Mouse (Mus musculus) limb, embryonic 14.5 days (tissue): Measurements from ENCODE around the gene Tmco4. TPM values are rescaled to one million over a fixed set of nuclear protein-coding genes. Genes with fewer than 3 reads are reported as not detected.

Experiments used
- ATAC-seq: fragments of 200-750 bp; cut with Nextera tagmentation; 2 replicates; pipeline ENCODE4 v1.8.0; 2017; ENCODE audit warnings: low read depth, moderate number of reproducible peaks, moderate TSS enrichment; ENCODE audit not compliant: low FRiP score
- DNase-seq: peaks from one replicate; pipeline ENCODE4 v3.0.0-alpha.2; 2015; ENCODE audit warnings: low spot score
- H3K27ac ChIP-seq: fragments of 300-500 bp; sonication (generic); replicated peaks from 2 replicates; pipeline ENCODE4 v1.5.1; 2014; ENCODE audit warnings: low read depth, mild to moderate bottlenecking, low read length, moderate library complexity, mixed read lengths
- H3K27me3 ChIP-seq: fragments of 300-500 bp; sonication (generic); 2 replicates; pipeline ENCODE4 v1.6.1; 2014; ENCODE audit warnings: low read length, mixed read lengths; ENCODE audit not compliant: control insufficient read depth, insufficient read depth
- H3K36me3 ChIP-seq: fragments of 300-500 bp; sonication (generic); 2 replicates; pipeline ENCODE4 v1.6.1; 2014; ENCODE audit warnings: mild to moderate bottlenecking, low read length, moderate library complexity, mixed read lengths; ENCODE audit not compliant: control insufficient read depth, insufficient read depth
- H3K4me1 ChIP-seq: fragments of 300-500 bp; sonication (generic); 2 replicates; pipeline ENCODE4 v1.6.1; 2014; ENCODE audit warnings: antibody characterized with exemption, low read length, mixed read lengths; ENCODE audit not compliant: control insufficient read depth, insufficient read depth
- H3K4me2 ChIP-seq: fragments of 300-500 bp; sonication (generic); replicated peaks from 2 replicates; pipeline ENCODE4 v1.6.1; 2014; ENCODE audit warnings: low read depth, mild to moderate bottlenecking, low read length, moderate library complexity; ENCODE audit not compliant: severe bottlenecking
- H3K4me3 ChIP-seq: fragments of 300-500 bp; sonication (generic); replicated peaks from 2 replicates; pipeline ENCODE4 v1.5.1; 2014; ENCODE audit warnings: low read length
- H3K9ac ChIP-seq: fragments of 300-500 bp; sonication (generic); 2 replicates; pipeline ENCODE4 v1.6.1; 2014; ENCODE audit warnings: mild to moderate bottlenecking, low read depth, low read length, moderate library complexity; ENCODE audit not compliant: severe bottlenecking
- H3K9me3 ChIP-seq: fragments of 300-500 bp; sonication (generic); 2 replicates; pipeline ENCODE4 v1.6.1; 2016; ENCODE audit warnings: low read length; ENCODE audit not compliant: control insufficient read depth
- POLR2A ChIP-seq: fragments of 200-500 bp; IDR thresholded peaks from 2 replicates; pipeline ENCODE4 v1.8.0; 2012; ENCODE audit warnings: inconsistent platforms, mild to moderate bottlenecking, moderate library complexity, borderline replicate concordance; ENCODE audit not compliant: insufficient read depth, insufficient read length; ENCODE audit errors: extremely low read depth
- WGBS: fragments of 180-500 bp; shearing (Covaris S2); extraction: QIAGEN DNeasy Blood & Tissue Kit; methylation state at CpG from one replicate; pipeline ENCODE4 v1.1.7; 2014; 5-methylcytosine and 5-hydroxymethylcytosine counted together
- polyA plus RNA-seq, 2 experiments: library from polyadenylated mRNA; depleted of rRNA in 1 of 2; stranded (reverse) in 1 of 2; unstranded in 1 of 2; fragments of >200 nt; fragmentation: Nextera tagmentation in 1 of 2; extraction: Ambion mirVana in 1 of 2; gene quantifications; 2 replicates each; pipeline versions ENCODE4 v1.2.1 to v1.2.3; 2012 to 2014

Gene Tmco4
- polyA plus RNA-seq, 2 experiments, result 4.2 to 4.7 TPM

DNA sequence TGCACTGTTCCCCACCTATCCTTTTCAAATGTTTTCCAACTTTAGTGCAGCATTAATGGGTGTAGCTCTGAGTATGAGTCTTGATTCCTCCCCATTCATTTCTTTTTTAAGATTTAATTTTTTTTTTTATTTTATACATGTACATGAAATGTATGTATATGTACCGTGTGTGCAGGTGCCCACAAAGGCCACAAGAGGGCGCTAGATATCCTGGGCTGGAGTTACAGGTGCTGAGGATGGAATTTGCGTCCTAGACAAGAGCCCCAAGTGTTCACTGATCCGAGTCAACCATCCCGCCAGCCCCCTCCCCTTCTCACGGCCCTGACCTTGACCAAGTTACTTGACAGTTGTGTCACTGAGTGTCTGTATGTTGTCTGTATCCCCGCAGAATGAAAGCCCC lies 12.1 kb downstream of the Tmco4 start:
- Histone ChIP-seq H3K9ac (no peak overlapping the region), H3K4me3 (no peak overlapping the region), H3K4me2 (no peak overlapping the region), H3K9me3 (no peaks in the 10 kb centered on the region), H3K27me3 (no peaks in the 10 kb centered on the region), H3K4me1 (no peaks in the 10 kb centered on the region), H3K36me3 (no peaks in the 10 kb centered on the region), H3K27ac (no peak overlapping the region)
- no peak for ATAC-seq
- DNase-seq, result no peak
- no peak for TF ChIP-seq POLR2A
- 71% methylated on average over 7 of the region's 7 CpGs for WGBS

DNA sequence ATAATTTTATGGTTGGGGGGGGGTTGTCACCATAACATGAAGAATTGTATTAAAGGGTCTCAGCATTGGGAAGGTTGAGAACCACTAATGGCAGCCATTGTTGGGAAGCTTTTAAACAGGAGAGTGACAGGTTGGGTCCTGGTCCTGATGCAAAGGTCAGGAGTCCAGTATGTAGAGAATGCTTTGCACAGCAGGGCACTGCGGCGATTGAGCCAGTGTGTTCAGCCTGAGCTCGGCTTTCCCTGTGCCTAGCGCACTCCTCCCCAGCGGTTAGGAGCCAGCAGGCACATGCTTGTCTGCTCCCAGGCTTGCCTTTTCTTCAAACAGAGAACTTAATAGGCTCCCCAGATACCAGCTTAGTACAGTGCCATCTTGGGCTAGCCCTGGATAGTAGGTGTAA lies 13.6 kb downstream of the Tmco4 start:
- Histone ChIP-seq H3K9me3 (no peaks in the 10 kb centered on the region), H3K27ac (no peak overlapping the region), H3K4me2 (no peak overlapping the region), H3K36me3 (no peaks in the 10 kb centered on the region), H3K27me3 (no peaks in the 10 kb centered on the region), H3K4me3 (no peak overlapping the region), H3K9ac (no peak overlapping the region), H3K4me1 (no peaks in the 10 kb centered on the region)
- DNase-seq (no peak), ATAC-seq (no peak)
- no peak for TF ChIP-seq POLR2A
- 61% methylated on average over 5 of the region's 5 CpGs for WGBS

DNA sequence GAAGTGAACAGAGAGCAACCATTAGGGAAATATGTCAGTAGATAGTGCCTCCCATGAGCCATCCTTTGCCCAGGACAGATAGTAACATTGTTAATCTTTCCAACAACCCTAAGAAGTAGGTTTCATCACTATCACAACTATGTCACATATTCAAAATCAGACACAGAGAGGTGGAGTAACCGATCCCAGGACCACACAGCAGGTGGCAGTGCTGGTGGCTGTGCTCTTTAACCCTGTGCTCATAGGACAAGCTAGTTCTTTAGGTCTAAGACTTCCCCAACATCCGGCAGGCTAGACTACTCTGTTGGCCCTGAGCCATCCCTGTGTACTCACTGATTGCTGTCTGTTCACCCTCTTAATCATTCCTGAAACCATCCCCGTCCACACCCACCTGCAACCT lies 21.7 kb downstream of the Tmco4 start:
- Histone ChIP-seq H3K4me1 (no peaks in the 10 kb centered on the region), H3K4me2 (no peak overlapping the region), H3K9me3 (no peaks in the 10 kb centered on the region), H3K4me3 (no peak overlapping the region), H3K36me3 (no peaks in the 10 kb centered on the region), H3K27ac (no peak overlapping the region), H3K9ac (no peak overlapping the region), H3K27me3 (no peaks in the 10 kb centered on the region)
- no peak for TF ChIP-seq POLR2A
- WGBS, result 73% methylated on average over 3 of the region's 3 CpGs
- DNase-seq (no peak), ATAC-seq (no peak)

DNA sequence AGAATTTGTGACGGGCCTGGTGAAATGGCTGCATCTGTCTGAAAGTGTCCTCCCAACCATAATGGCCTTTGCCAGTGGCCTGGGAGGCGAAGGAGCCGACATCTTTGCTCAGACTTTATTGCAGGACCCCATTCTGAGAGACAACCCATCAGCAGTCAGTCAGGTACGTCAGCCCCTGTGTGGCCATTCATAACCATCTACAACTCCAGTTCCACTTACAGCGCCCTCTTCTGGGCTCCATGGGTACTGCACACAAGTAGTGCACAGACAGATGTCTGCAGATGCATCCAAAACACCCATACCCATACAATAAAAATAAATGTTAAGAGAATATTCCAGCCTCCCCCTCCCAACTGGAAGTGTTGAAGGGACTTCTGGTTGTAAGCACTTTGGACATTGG lies 23.7 kb downstream of the Tmco4 start:
- DNase-seq (no peak), ATAC-seq (no peak)
- WGBS, result 79% methylated on average over 5 of the region's 5 CpGs
- Histone ChIP-seq H3K4me3 (no peak overlapping the region), H3K27me3 (no peaks in the 10 kb centered on the region), H3K9me3 (no peaks in the 10 kb centered on the region), H3K4me1 (no peaks in the 10 kb centered on the region), H3K27ac (no peak overlapping the region), H3K4me2 (no peak overlapping the region), H3K36me3 (no peaks in the 10 kb centered on the region), H3K9ac (no peak overlapping the region)
- TF ChIP-seq POLR2A, result no peak

DNA sequence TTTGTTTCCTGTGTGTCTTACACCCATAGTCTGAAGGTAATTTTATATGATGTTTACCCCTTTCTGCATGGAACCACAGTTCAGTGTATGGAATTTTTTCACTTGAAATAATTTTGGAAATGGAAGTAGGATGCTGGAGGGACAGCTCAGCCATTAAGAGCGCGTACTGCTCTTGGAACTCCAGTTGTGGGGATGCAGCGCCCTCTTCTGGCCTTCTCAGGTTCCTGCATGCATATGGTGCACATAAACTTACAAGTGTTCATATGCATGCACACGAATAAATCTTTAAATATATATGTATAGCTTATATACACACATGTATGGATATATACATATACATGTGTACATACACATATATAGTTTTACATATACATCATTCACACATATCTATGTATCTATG lies 24.4 kb downstream of the Tmco4 start:
- no peak for DNase-seq
- H3K4me2 ChIP-seq, result no peak overlapping the region
- H3K4me1 ChIP-seq, result no peaks in the 10 kb centered on the region
- no peak for ATAC-seq
- H3K27ac ChIP-seq, result no peak overlapping the region
- H3K9me3 ChIP-seq, result no peaks in the 10 kb centered on the region
- no peaks in the 10 kb centered on the region for H3K36me3 ChIP-seq
- no peaks in the 10 kb centered on the region for H3K27me3 ChIP-seq
- WGBS, result 79% methylated on average over 4 of the region's 4 CpGs
- no peak for TF ChIP-seq POLR2A
- H3K4me3 ChIP-seq, result no peak overlapping the region
- H3K9ac ChIP-seq, result no peak overlapping the region

DNA sequence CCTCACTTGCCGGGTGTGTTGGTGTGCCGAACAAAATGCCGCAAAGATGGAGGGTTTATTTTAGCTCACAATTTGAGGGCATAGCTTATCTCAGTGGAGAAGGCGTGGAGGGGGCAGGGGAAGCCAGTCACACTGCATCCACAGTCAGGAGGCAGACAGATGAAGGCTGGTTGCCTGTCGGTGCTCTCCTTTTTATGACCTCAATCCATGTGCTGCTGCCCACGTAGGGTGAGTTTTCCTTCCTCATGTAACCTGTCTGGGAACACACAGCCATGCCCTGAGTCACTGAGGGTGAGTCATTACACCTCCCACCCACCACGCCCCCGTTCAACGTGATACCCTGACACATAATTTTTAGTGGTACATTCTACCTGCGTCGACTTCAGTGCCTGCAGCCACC lies 25.9 kb downstream of the Tmco4 start:
- Histone ChIP-seq H3K27ac (no peak overlapping the region), H3K4me2 (no peak overlapping the region), H3K9ac (no peak overlapping the region), H3K9me3 (no peaks in the 10 kb centered on the region), H3K4me3 (no peak overlapping the region), H3K36me3 (no peaks in the 10 kb centered on the region), H3K27me3 (no peaks in the 10 kb centered on the region), H3K4me1 (no peaks in the 10 kb centered on the region)
- DNase-seq (no peak), ATAC-seq (no peak)
- 76% methylated on average over 11 of the region's 11 CpGs for WGBS
- TF ChIP-seq POLR2A, result no peak
